ENCODE assay signal across 13 mouse cellular contexts in genomic region chr7:71092825-71093224, GRCm38 (mm10).
"Had no signal": no experiment of that assay in that cellular context is flagged by ENCODE, and none has a peak within 500 bp of the region (broad histone marks: within the 10 kb centered on the region; RNA-seq: fewer than 3 reads in every experiment).

No protein-coding gene starts in this region.

- H3K4me2 ChIP-seq: limb, embryonic 15.5 days; midbrain, embryonic 11.5 days; midbrain, embryonic 15.5 days; neural tube, embryonic 13.5 days had no signal

- DNase-seq: layer of hippocampus, adult 9-11 months; layer of hippocampus, postnatal 36 days; lung, adult 2 months; retina, postnatal 1 day; thymus, postnatal 36 days had no signal

- H3K4me1 ChIP-seq: limb, embryonic 15.5 days; midbrain, embryonic 15.5 days; neural tube, embryonic 13.5 days had no signal

- H3K4me3 ChIP-seq: limb, embryonic 15.5 days; megakaryocyte, embryonic 14.5 days; midbrain, embryonic 15.5 days; neural tube, embryonic 13.5 days had no signal

- H3K27me3 ChIP-seq: limb, embryonic 15.5 days; megakaryocyte, embryonic 14.5 days; midbrain, embryonic 15.5 days; neural tube, embryonic 13.5 days had no signal

- ATAC-seq: intestine, postnatal 0 days; midbrain, embryonic 15.5 days had no signal

- H3K9me3 ChIP-seq: limb, embryonic 15.5 days; megakaryocyte, embryonic 14.5 days; midbrain, embryonic 15.5 days; neural tube, embryonic 13.5 days had no signal

- H3K36me3 ChIP-seq: limb, embryonic 15.5 days; midbrain, embryonic 15.5 days; neural tube, embryonic 13.5 days had no signal

- H3K9ac ChIP-seq: limb, embryonic 15.5 days; midbrain, embryonic 15.5 days; neural tube, embryonic 13.5 days had no signal

- H3K27ac ChIP-seq: kidney, postnatal 0 days; limb, embryonic 15.5 days; macrophage; midbrain, embryonic 15.5 days; neural tube, embryonic 13.5 days had no signal
